Mouse (Mus musculus): ENCODE data around the gene Tomt.

- no peak for TF ChIP-seq ZC3H11A (IDR thresholded peaks at IDR 0.05; ENCODE audit: borderline replicate concordance, low read depth, low read length)
- no peak for TF ChIP-seq MAFK (IDR thresholded peaks at IDR 0.05; ENCODE audit: insufficient read depth, low read depth, low read length)
- no peak for TF ChIP-seq HCFC1 (IDR thresholded peaks at IDR 0.05; ENCODE audit: borderline replicate concordance, insufficient read depth, low read length)
- no peak for TF ChIP-seq ZNF384 (IDR thresholded peaks at IDR 0.05; ENCODE audit: low read depth, low read length)
- TF ChIP-seq CHD2 (IDR thresholded peaks at IDR 0.05; ENCODE audit: low read depth, low read length) = no peak
Observed at GRCm38 (mm10) chr7:101862291-101862690, 43.9 kb downstream of the Tomt start.
